Mouse (Mus musculus) heart, adult 2 months (tissue): ENCODE results near the gene Rc3h1. TPM values are rescaled to one million over a fixed set of nuclear protein-coding genes. Genes with fewer than 3 reads are reported as not detected.

ENCODE experiments used
- DNase-seq, 2 experiments: peaks; one replicate each; pipeline ENCODE4 v3.0.0; 2021
- H3K27ac ChIP-seq: fragments of 200-600 bp; 2 replicates; pipeline ENCODE4 v1.8.1; 2022
- H3K27me3 ChIP-seq: fragments of 200-500 bp; 2 replicates; pipeline ENCODE4 v1.6.1; 2012; ENCODE audit warnings: mild to moderate bottlenecking, low read length, inconsistent platforms, mixed read lengths; ENCODE audit not compliant: control insufficient read depth, insufficient read depth
- H3K36me3 ChIP-seq: fragments of 200-500 bp; 2 replicates; pipeline ENCODE4 v1.6.1; 2012; ENCODE audit warnings: low read length, inconsistent platforms; ENCODE audit not compliant: control insufficient read depth, insufficient read depth
- H3K4me1 ChIP-seq: fragments of 200-500 bp; 2 replicates; pipeline ENCODE4 v1.6.1; 2011; ENCODE audit warnings: low read length; ENCODE audit not compliant: control insufficient read depth, insufficient read depth
- H3K4me3 ChIP-seq: fragments of 200-600 bp; 2 replicates; pipeline ENCODE4 v1.8.1; 2022
- H3K79me2 ChIP-seq: fragments of 200-500 bp; replicated peaks from 2 replicates; pipeline ENCODE4 v1.6.1; 2012; ENCODE audit warnings: mild to moderate bottlenecking, inconsistent platforms, low read length, moderate library complexity, mixed read lengths; ENCODE audit not compliant: control insufficient read depth, insufficient read depth
- H3K9ac ChIP-seq: fragments of 200-500 bp; 2 replicates; pipeline ENCODE4 v1.6.1; 2012; ENCODE audit warnings: low read depth, mild to moderate bottlenecking, control low read depth, inconsistent platforms, low read length, mixed read lengths
- CTCF ChIP-seq: fragments of 200-600 bp; IDR thresholded peaks from 2 replicates; pipeline ENCODE4 v1.8.1; 2022; ENCODE audit warnings: antibody characterized with exemption, mild to moderate bottlenecking, moderate library complexity
- EP300 ChIP-seq: fragments of 200-500 bp; IDR thresholded peaks from 2 replicates; pipeline ENCODE4 v1.6.1; 2011; ENCODE audit warnings: low read depth, low read length, control low read depth; ENCODE audit not compliant: insufficient read depth
- POLR2A ChIP-seq: fragments of 200-500 bp; IDR thresholded peaks from 2 replicates; pipeline ENCODE4 v1.6.1; 2011; ENCODE audit warnings: mild to moderate bottlenecking, low read depth, low read length, control low read depth; ENCODE audit not compliant: insufficient read depth
- WGBS: fragments of 180-500 bp; shearing (Covaris S2); methylation state at CpG from one replicate; pipeline ENCODE4 v1.1.7; 2018; 5-methylcytosine and 5-hydroxymethylcytosine counted together
- intact Hi-C: fragments of 180-260 bp; cut with DNase I; formaldehyde crosslinking; loops from one replicate; pipeline ENCODE4 v1.15.1; 2025
- polyA plus RNA-seq: library from polyadenylated mRNA; depleted of rRNA; stranded (reverse); fragments of >200 nt; gene quantifications from 2 replicates; pipeline ENCODE4 v1.2.3, GENCODE M21; 2012; rRNA removed
- total RNA-seq, 2 experiments: library from RNA; stranded (reverse); gene quantifications; 2 replicates each; pipeline ENCODE4 v1.2.3; 2021

Rc3h1 gene
- total and polyA plus RNA-seq, 3 experiments = 9.8 to 42.0 (median 39.0) TPM

DNA sequence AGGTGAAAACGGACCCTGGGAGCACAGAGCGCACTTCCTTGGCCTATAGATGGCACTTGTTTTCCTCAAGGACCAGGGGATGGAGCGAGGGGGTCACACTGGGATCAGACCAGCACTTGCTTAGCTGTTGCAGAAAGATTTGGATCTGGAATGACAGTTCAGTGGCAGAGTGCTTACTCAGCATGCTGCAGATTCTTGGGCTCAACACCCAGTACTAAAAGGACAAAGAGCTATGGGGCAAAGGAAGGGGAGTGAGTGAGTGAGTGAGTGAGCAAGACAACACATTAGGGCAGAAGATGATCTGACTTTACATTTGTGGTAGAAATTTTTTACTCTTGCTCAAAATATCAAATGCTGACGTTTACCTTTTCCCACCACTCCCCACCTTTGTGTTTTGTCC is 98.7 kb downstream of the Rc3h1 start:
- Histone ChIP-seq H3K9ac (no peak overlapping the region), H3K36me3 (no peaks in the 10 kb centered on the region), H3K4me1 (no peaks in the 10 kb centered on the region), H3K79me2 (no peaks in the 10 kb centered on the region), H3K27me3 (no peaks in the 10 kb centered on the region), H3K4me3 (no peak overlapping the region), H3K27ac (no peak overlapping the region)
- 85% methylated on average over 4 of the region's 4 CpGs for WGBS
- no peak for DNase-seq
- intact Hi-C loops = no loop called here
- TF ChIP-seq CTCF (no peak), POLR2A (no peak), EP300 (no peak)

DNA sequence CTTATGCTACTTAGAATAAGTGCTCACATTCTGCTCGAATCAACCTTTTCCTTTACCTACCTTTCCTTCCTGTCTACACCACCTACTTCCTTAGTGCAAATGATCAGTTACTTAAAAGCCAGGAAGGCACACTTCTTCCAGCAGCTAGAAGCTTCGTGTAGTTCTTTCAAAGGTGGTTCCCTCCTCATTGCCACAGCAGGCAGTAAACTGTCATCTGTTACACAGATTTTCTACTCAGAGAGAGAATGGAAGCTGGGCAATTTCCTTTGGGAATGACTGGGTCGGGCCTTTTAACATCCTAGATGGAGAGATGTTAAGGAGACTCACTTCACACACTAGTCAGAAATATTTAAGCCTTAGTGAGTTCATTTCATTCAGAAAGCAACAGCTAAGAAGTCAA is 99.3 kb downstream of the Rc3h1 start:
- no peak for TF ChIP-seq CTCF
- TF ChIP-seq EP300 = no peak
- TF ChIP-seq POLR2A = no peak
- no peaks in the 10 kb centered on the region for H3K27me3 ChIP-seq
- intact Hi-C loops = no loop called here
- H3K4me3 ChIP-seq = no peak overlapping the region
- WGBS = 52% methylated on average over 3 of the region's 3 CpGs
- H3K9ac ChIP-seq = no peak overlapping the region
- H3K4me1 ChIP-seq = no peaks in the 10 kb centered on the region
- H3K79me2 ChIP-seq = no peaks in the 10 kb centered on the region
- DNase-seq = no peak
- no peaks in the 10 kb centered on the region for H3K36me3 ChIP-seq
- H3K27ac ChIP-seq = no peak overlapping the region

DNA sequence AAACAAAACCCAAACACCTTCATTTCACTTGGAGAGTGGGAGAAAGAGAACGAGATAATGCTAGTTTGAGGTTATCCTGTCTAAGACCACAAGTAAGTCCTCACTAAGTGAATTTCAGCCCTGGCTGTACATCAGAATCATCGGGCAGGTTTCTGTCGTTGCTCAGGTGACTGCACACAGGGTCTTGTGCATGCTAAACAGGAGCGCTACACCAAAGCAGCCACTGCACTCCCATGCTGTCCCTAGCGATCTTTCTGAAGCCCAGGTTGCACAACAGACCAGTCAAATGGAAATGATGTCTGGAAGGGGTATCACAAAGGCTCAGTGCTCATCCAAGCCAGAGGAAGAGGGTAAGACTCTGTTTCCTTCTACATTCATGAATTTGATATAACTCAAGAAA is 100.3 kb downstream of the Rc3h1 start:
- Histone ChIP-seq H3K4me3 (no peak overlapping the region), H3K79me2 (no peaks in the 10 kb centered on the region), H3K9ac (no peak overlapping the region), H3K27ac (no peak overlapping the region), H3K4me1 (no peaks in the 10 kb centered on the region), H3K27me3 (no peaks in the 10 kb centered on the region), H3K36me3 (no peaks in the 10 kb centered on the region)
- DNase-seq = no peak
- WGBS = 91% methylated on average over 5 of the region's 5 CpGs
- intact Hi-C loops = no loop called here
- no peak for TF ChIP-seq POLR2A
- TF ChIP-seq EP300 = no peak
- no peak for TF ChIP-seq CTCF

DNA sequence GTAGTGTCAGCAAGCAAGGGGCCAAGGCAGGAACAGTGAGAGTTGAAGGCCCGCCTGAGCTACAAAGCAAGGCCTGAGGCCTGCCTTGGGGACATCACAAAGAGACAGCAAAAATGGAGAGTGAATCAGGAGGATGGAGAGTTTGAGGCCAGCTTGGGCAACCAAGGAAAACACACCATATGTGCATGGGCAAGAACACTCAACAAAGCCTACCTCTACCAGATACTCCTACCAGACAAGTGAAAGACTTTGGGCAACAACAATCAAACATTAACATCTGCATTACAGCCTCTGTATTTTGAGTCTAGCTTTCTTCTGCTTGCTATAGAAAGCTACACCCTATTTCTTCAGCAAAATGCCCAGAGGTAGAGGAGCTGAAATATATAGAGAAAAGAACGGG is 101.8 kb downstream of the Rc3h1 start:
- TF ChIP-seq POLR2A = no peak
- TF ChIP-seq EP300 = no peak
- no peak for TF ChIP-seq CTCF

DNA sequence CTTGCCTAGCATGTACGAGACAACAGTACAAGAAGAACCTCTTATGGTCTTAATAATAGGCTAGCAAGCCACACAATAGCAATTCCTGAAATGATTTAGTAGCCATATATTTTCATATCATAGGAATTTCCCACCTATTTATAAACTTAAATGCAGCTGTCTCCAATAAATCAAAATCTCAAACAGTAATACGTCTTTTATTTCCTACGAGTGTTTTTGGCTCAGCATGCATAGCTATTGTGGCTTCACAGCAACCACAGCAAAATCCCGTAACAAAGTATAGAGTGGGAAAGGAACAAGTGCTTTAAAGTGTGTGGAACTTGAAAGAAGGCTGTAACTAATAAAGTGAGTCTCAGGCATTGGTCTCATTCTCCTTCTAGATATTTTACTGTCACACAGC is 104.2 kb downstream of the Rc3h1 start:
- intact Hi-C loops = no loop called here
- no peaks in the 10 kb centered on the region for H3K4me1 ChIP-seq
- WGBS = 91% methylated on average over 4 of the region's 4 CpGs
- no peak overlapping the region for H3K9ac ChIP-seq
- H3K27ac ChIP-seq = no peak overlapping the region
- no peaks in the 10 kb centered on the region; the same call in 1 of the 2 replicates for H3K36me3 ChIP-seq
- H3K4me3 ChIP-seq = no peak overlapping the region
- no peaks in the 10 kb centered on the region for H3K27me3 ChIP-seq
- H3K79me2 ChIP-seq = no peaks in the 10 kb centered on the region
- TF ChIP-seq EP300 (no peak), CTCF (no peak), POLR2A (no peak)
- no peak for DNase-seq

More for the DNA sequence above, 101.8 kb downstream of the Rc3h1 start:
- WGBS = 88% methylated on average over 2 of the region's 2 CpGs
- Histone ChIP-seq H3K36me3 (no peaks in the 10 kb centered on the region; the same call in 1 of the 2 replicates), H3K9ac (no peak overlapping the region), H3K4me1 (no peaks in the 10 kb centered on the region), H3K27me3 (no peaks in the 10 kb centered on the region), H3K79me2 (no peaks in the 10 kb centered on the region), H3K27ac (no peak overlapping the region), H3K4me3 (no peak overlapping the region)
- intact Hi-C loops = no loop called here
- DNase-seq = no peak

DNA sequence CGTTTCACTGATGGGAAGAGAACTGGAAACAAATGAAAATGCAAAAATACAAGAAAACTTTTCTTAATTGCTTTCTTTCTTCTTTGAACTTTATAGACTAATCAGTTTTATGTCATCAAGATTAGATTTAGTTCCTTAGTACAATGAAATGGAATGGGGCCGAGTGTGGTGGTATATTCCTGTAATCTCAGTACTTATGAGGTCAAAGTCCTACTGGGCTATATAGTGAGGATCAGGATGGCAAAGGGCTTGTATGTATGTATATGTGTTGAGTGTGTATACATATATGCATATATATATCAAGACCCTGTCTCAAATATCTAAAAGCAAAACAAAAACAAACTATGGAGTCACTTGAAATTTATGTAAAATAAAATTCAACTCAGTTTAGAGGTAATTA is 110.2 kb downstream of the Rc3h1 start:
- H3K4me1 ChIP-seq = no peaks in the 10 kb centered on the region
- H3K79me2 ChIP-seq = no peaks in the 10 kb centered on the region; the same call in 1 of the 2 replicates
- intact Hi-C loops = no loop called here
- H3K36me3 ChIP-seq = peaks cover 4% of the 10 kb centered on the region; the same call in 1 of the 2 replicates
- WGBS = 89% methylated on average over 2 of the region's 2 CpGs
- H3K27ac ChIP-seq = no peak overlapping the region
- no peak for DNase-seq
- no peaks in the 10 kb centered on the region for H3K27me3 ChIP-seq
- no peak for TF ChIP-seq EP300
- TF ChIP-seq POLR2A = no peak
- no peak for TF ChIP-seq CTCF
- H3K9ac ChIP-seq = no peak overlapping the region
- no peak overlapping the region for H3K4me3 ChIP-seq

DNA sequence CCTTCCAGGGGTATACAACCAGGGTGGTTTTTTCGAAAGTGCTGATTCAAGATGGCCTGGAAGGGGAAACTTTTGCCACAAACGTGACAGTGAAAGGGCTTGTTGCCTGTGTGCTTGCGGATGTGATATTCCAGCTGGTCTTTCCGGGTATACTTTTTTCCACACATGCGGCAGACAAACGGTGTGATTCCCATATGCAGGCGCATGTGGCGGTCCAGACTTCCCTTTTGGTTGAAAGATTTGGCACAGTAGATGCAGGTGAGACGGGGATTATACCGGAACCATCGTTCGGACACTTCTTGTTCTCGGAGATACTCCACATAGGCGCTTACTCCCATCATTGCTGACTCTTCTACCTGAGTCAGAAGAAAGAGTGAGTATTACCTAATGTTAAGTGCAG is 113.8 kb downstream of the Rc3h1 start:
- intact Hi-C loops = no loop called here
- 96% methylated on average over 14 of the region's 14 CpGs for WGBS

More for the DNA sequence above, 113.8 kb downstream of the Rc3h1 start:
- H3K4me3 ChIP-seq = no peak overlapping the region
- H3K4me1 ChIP-seq = no peaks in the 10 kb centered on the region
- H3K9ac ChIP-seq = no peak overlapping the region
- 0 out of 2 replicates have a peak, but pooled peaks cover 4% of the 10 kb centered on the region for H3K36me3 ChIP-seq
- no peak for DNase-seq
- TF ChIP-seq CTCF (no peak), EP300 (no peak), POLR2A (no peak)
- no peak overlapping the region for H3K27ac ChIP-seq
- no peaks in the 10 kb centered on the region; the same call in 1 of the 2 replicates for H3K79me2 ChIP-seq
- no peaks in the 10 kb centered on the region for H3K27me3 ChIP-seq

Other genes starting within 250 kb of the Rc3h1 start
- 10 to 100 TPM; 67.6 to 68.4 TPM for gene Rabgap1l, start 113.2 kb upstream of the Rc3h1 start, total RNA-seq
- gene Rabgap1l, start 113.2 kb upstream of the Rc3h1 start, polyA plus RNA-seq = 19.0 and 51.5 TPM in 2 replicates
- under 1 TPM; 0.08 to 0.32 TPM for gene Serpinc1, start 72.2 kb downstream of the Rc3h1 start, total RNA-seq
- 0.29 and 2.3 TPM in 2 replicates for gene Serpinc1, start 72.2 kb downstream of the Rc3h1 start, polyA plus RNA-seq
- 10 to 100 TPM; 13.8 to 14.2 TPM for gene Zbtb37, start 128.4 kb downstream of the Rc3h1 start, total RNA-seq
- gene Zbtb37, start 128.4 kb downstream of the Rc3h1 start, polyA plus RNA-seq = 1.8 and 3.8 TPM in 2 replicates
- gene Dars2, start 164.2 kb downstream of the Rc3h1 start, total RNA-seq = 10 to 100 TPM; 23.0 to 25.4 TPM
- 13.7 and 38.3 TPM in 2 replicates for gene Dars2, start 164.2 kb downstream of the Rc3h1 start, polyA plus RNA-seq
- gene Cenpl, start 164.3 kb downstream of the Rc3h1 start, total RNA-seq = 1 to 10 TPM; 1.1 to 1.2 TPM
- gene Cenpl, start 164.3 kb downstream of the Rc3h1 start, polyA plus RNA-seq = 0.41 and 1.0 TPM in 2 replicates
- gene Klhl20, start 225.1 kb downstream of the Rc3h1 start, total RNA-seq = 10 to 100 TPM in 1 of 2 experiments, 1 to 10 TPM in 1; 10.0 to 10.6 TPM
- gene Klhl20, start 225.1 kb downstream of the Rc3h1 start, polyA plus RNA-seq = 7.3 and 9.8 TPM in 2 replicates
- gene Ankrd45, start 236.3 kb downstream of the Rc3h1 start, total RNA-seq = 1 to 10 TPM; 2.1 to 2.7 TPM
- gene Ankrd45, start 236.3 kb downstream of the Rc3h1 start, polyA plus RNA-seq = 0.70 and 1.4 TPM in 2 replicates